Mouse (Mus musculus) right cerebral cortex, postnatal 14 days (tissue): Measurements from ENCODE around the gene Garnl3.
A peak's percentile ranks its signal among the peaks of the same experiment; 100 is the strongest.

ENCODE experiments used
- DNase-seq: peaks from one replicate; pipeline ENCODE4 v3.0.0; 2022

Gene Garnl3

GRCm38 (mm10) chr2:33086671-33087363 is 44.6 kb downstream of the Garnl3 start:
- no peak for DNase-seq

- DNase-seq: no peak
Measured at GRCm38 (mm10) chr2:33086016-33086596, 45.3 kb downstream of the Garnl3 start.

DNA sequence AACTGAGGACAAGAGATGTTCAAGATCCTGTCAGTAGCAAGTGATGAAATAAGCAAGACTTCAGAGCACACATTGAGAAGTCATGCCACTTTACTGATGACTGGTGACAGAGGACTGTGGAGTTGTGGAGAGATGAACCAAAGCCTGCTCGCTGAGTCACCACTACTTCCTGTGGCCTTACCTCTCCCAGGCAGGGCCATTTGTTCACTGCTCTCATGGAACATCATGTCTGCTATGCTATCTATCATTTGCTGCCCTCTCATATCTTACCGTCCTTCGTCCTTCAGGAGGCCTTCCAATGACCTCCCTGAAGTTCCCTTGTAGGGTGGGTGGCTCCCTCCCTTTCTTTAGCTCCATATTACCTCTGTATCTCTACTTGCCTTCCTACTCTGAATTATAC is 47.2 kb downstream of the Garnl3 start:
- no peak for DNase-seq

DNA sequence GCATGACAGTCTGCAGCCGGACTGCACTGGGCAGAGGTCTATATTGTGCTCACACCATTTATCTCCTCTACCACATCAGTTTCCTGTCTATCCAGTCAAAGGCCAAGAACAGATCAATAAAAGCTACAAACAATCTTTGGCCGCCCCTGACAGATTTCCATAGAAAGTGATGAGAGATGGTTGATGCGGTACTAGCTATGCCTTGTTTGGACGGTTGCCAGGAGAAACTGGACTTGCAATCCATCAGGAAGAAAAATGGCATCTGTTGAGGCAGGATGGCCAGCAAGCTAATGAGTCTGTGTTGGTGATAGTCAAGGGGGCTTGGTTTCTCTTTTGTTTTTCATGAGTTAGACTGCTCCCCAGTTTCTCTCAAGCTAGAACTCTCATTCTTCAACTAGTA is 51.3 kb downstream of the Garnl3 start:
- DNase-seq: no peak

DNA sequence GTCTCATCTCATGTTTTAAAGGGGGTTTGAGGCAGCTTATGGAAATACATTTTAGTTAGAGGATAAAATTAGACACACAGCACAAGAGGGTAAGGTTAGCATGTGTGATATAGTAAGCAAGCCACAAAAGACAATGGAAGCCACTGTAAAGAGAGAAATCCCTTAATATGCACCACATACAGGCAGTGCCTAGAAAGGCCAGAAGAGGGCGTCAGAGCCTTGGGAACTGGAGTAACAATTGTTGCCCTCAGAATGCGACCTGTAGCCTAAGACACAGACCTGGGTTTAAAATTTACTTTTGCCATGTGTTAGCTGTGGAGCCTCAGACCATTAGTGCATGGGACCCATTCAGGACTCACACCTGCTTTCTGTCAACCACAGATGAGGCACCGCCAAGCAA is 54.2 kb downstream of the Garnl3 start:
- peak; percentile 41 for DNase-seq

GRCm38 (mm10) chr2:33074931-33075330 is 56.5 kb downstream of the Garnl3 start:
- DNase-seq: no peak

DNA sequence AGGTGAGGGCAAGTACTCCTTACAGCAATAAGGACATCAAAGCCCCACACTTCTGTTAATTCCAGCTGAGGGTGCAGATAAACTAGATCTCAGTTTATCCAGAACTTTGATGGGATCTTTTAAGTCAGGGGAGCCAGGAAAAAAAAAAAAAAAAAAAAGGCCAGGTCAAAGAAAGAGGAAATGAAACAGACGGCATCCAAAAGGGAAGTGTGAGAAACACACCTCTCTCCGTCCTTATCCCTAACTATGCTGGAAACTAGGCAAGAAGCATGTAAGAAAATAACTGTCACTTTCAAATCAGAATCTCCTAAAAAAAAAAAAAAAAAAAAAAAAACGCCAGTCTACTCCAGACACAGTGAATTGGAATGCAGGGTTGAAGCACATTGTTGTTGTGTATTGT is 57.3 kb downstream of the Garnl3 start:
- no peak for DNase-seq

- no peak for DNase-seq
Measured at GRCm38 (mm10) chr2:33072333-33072732, 59.1 kb downstream of the Garnl3 start.

GRCm38 (mm10) chr2:33065610-33066009 is 65.8 kb downstream of the Garnl3 start:
- no peak for DNase-seq

GRCm38 (mm10) chr2:33062744-33063143 is 68.7 kb downstream of the Garnl3 start:
- no peak for DNase-seq

DNA sequence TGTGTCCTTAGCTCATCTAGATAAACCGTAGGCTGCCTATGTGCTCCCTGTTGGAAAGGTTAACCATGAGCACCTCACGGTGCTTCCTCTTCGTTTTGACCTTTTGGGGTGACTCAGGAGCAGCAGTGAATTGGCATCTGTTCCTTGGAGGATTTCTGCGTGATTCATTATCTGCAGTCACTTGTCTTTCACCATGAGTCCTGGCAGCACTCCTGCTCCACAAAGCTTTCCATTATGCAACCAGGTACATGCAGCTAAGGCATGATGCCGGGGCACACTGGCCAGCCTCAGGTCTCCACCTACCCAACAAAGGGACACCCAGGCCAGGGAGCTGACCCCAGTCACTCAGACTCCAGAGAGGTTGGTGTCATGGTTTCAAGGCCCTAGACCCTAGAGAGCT is 72.5 kb downstream of the Garnl3 start:
- DNase-seq: no peak

DNA sequence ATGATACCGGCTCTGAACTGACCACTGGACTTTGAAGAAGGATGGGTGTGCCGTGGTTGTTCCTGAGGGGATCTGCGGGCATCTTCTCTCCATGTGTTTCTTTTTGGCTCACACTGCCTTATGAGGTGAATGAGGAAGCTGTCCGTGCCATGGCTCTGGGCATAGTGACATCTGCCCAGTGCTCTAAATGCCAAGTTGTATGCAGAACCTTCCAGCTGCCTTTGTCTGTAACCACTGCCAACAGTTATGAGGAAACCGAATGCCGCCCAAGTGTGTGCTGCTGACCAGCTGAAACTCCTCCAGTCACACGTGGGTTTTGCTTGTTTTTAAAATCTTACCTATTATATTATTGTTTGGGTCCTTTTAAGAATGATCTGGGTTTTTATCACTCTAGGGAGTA is 73.9 kb downstream of the Garnl3 start:
- DNase-seq: no peak

DNA sequence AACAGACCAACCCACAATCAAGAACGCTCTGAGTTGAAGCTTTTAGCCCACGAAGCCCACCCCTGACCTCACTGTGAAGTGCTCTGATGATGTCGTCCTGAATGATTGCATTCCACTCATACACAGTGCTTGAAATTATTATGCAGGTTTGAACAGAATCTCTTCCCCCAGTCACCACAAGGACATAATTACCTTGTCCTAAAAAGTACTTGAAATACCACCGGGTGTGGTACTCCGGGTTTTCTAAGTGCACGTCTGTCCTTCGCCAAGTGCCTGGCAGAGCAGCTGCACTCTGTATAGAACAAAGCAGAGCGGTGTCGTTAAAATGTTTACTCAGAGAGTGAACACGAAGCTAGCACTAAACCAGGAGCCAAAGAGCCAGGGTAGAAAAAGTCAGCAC is 77.5 kb downstream of the Garnl3 start:
- no peak for DNase-seq

GRCm38 (mm10) chr2:33047360-33047759 is 84.1 kb downstream of the Garnl3 start:
- no peak for DNase-seq

- no peak for DNase-seq
Measured at GRCm38 (mm10) chr2:33046919-33047318, 84.5 kb downstream of the Garnl3 start.

GRCm38 (mm10) chr2:33045899-33046298 is 85.6 kb downstream of the Garnl3 start:
- DNase-seq: no peak

DNA sequence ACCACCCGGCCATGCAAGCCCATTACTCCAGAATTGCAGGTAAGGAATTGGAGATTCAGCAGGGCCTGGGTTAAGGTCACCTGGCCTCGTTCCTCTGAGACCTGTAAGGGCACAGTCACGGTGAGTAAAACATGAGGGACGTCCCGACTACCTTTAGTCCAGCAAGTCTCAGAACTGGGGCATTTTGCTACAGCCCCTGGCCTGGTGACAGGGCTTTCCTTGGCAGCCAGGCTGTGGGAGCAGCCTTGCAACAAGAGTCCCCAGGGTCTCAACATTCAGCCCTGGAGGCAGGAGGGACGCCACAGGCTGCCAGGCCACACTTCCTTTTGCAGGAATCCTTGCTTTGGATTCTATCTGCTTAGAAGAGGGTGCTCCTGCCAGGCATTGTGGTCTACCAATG is 88.7 kb downstream of the Garnl3 start:
- no peak for DNase-seq

DNA sequence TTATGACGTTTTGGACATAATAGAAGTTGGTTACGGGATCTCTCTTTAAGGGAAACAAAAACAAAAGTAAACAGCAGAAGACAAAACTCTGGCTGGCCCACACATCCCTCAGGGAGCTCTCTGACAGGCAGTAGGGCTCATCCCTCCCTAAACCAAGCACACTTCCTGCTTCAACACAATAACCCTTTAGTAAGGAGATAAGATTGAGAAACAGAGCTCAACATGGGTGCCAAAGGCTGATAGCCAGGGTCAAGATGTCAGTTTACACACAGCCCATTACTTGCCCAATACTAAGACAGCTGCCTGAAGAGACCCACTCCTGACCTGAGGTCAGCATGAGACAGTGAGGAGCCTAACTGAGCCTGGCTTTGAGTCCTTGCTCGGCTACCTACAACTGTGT is 89.9 kb downstream of the Garnl3 start:
- DNase-seq: no peak

DNA sequence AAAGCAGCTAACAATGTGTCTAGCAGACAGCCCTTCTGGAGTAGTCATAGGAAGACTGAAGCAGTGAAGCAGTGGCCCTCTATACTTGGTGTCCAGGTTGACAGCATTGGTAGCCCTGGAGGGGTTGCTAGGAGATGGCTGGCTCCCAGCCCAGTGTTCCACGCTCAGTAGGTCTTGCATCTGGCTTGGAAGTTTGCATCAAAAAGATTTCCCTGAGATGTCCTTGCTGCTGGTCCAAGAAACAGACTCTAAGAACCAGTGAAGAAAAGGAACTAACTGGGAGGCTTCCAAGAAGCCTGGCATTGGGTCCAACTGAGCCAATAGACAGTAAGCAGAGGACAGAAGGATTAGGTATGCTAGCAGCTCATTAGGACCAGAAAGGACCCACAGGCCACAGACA is 94.0 kb downstream of the Garnl3 start:
- peak; percentile 70 for DNase-seq

- no peak for DNase-seq
Measured at GRCm38 (mm10) chr2:33035297-33035696, 96.2 kb downstream of the Garnl3 start.

GRCm38 (mm10) chr2:33033281-33033680 is 98.2 kb downstream of the Garnl3 start:
- peak; percentile 78 for DNase-seq

- no peak for DNase-seq
Measured at GRCm38 (mm10) chr2:33032391-33033062, 98.9 kb downstream of the Garnl3 start.

DNA sequence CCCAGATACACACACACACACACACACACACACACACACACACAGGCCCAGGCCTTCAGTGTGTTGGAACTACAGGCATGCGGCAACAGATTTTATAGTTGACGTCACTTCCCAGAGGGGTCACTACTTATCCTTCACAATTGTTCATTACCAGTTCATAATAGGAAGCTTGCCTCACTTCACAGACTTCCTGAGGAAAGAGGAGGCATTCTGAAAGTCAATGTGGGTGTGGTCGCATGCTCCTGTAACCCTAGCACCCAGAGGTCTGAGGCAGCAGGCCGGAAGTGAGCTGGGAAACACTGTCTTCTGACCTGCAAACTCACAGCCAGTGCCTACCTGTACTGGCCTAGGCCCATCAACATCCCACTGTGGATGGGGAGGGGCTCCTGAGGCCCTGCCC is 106.4 kb downstream of the Garnl3 start:
- DNase-seq: no peak

- DNase-seq: no peak
Measured at GRCm38 (mm10) chr2:33024564-33024963, 106.9 kb downstream of the Garnl3 start.

DNA sequence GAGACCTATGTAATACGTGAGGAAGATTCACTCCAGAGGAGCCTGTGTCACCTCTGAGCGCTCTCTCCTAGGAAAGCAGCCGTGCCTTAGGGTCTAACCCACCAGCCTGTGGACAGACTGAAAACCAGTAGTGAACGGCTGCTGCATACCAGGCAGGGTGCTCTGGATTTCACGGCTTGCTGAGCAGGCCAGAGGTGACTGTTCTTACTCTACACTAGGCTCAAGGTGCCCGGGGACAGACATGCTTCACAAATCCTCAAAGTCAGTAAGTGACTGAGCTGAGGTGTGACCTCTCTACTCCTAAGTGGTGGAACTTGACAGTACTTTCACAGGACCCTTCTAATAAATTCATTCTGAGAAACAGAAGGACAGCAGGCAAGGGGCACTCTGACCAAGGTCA is 108.6 kb downstream of the Garnl3 start:
- DNase-seq: no peak
